Mouse (Mus musculus): ENCODE data around the gene Rps21. TPM values are rescaled to one million over a fixed set of nuclear protein-coding genes. Genes with fewer than 3 reads are reported as not detected.

Gene Rps21
- polyA plus RNA-seq, 1 experiment from 2014 or later: 315 TPM

GRCm38 (mm10) chr2:180267955-180268354 lies 10.8 kb downstream of the Rps21 start:
- Histone ChIP-seq H3K9ac (no peak overlapping the region), H3K4me3 (no peak overlapping the region), H3K27ac (no peak overlapping the region), H3K27me3 (replicated peaks) (no peaks in the 10 kb centered on the region), H3K9me3 (no peaks in the 10 kb centered on the region), H3K4me2 (no peak overlapping the region), H3K4me1 (peaks cover 27% of the 10 kb centered on the region), H3K36me3 (replicated peaks) (peaks cover 1% of the 10 kb centered on the region; the same call in 1 of the 2 replicates)
- WGBS: 60% methylated on average over 2 of the region's 2 CpGs
- no peak for ATAC-seq (replicated peaks)

- Histone ChIP-seq H3K4me1 (peaks cover 31% of the 10 kb centered on the region), H3K36me3 (replicated peaks) (no peaks in the 10 kb centered on the region; the same call in 1 of the 2 replicates), H3K27ac (no peak overlapping the region), H3K9me3 (no peaks in the 10 kb centered on the region), H3K27me3 (replicated peaks) (no peaks in the 10 kb centered on the region), H3K4me3 (no peak overlapping the region), H3K4me2 (no peak overlapping the region), H3K9ac (no peak overlapping the region)
- ATAC-seq (replicated peaks): no peak
- WGBS: 94% methylated on average over 10 of the region's 10 CpGs
Observed at GRCm38 (mm10) chr2:180269329-180269728, 12.2 kb downstream of the Rps21 start.

- no peak overlapping the region for H3K4me3 ChIP-seq
- 0 out of 2 replicates have a peak, but pooled peaks cover 3% of the 10 kb centered on the region for H3K27me3 ChIP-seq (replicated peaks)
- ATAC-seq (replicated peaks): no peak
- no peak overlapping the region for H3K9ac ChIP-seq
- no peaks in the 10 kb centered on the region for H3K9me3 ChIP-seq
- no peak overlapping the region for H3K27ac ChIP-seq
- H3K4me2 ChIP-seq: no peak overlapping the region
- 77% methylated on average over 7 of the region's 7 CpGs for WGBS
- H3K4me1 ChIP-seq: peaks cover 31% of the 10 kb centered on the region
- no peaks in the 10 kb centered on the region; the same call in 1 of the 2 replicates for H3K36me3 ChIP-seq (replicated peaks)
Observed at GRCm38 (mm10) chr2:180270537-180271255, 13.5 kb downstream of the Rps21 start.

- H3K4me1 ChIP-seq: peaks cover 33% of the 10 kb centered on the region
- ATAC-seq (replicated peaks): no peak
- 0 out of 2 replicates have a peak, but pooled peaks cover 3% of the 10 kb centered on the region for H3K27me3 ChIP-seq (replicated peaks)
- peak overlapping the region; percentile 89 for H3K4me3 ChIP-seq
- 72% methylated on average over 5 of the region's 5 CpGs for WGBS
- peak overlapping the region; percentile 91 for H3K4me2 ChIP-seq
- peak overlapping the region; percentile 94; the same call in 1 of the 2 replicates for H3K9ac ChIP-seq
- no peaks in the 10 kb centered on the region for H3K9me3 ChIP-seq
- no peaks in the 10 kb centered on the region for H3K36me3 ChIP-seq (replicated peaks)
- no peak overlapping the region for H3K27ac ChIP-seq
Observed at GRCm38 (mm10) chr2:180271804-180272395, 14.7 kb downstream of the Rps21 start.

GRCm38 (mm10) chr2:180272884-180273321 lies 15.7 kb downstream of the Rps21 start:
- peak; percentile 32 for ATAC-seq (replicated peaks)
- H3K27ac ChIP-seq: peak overlapping the region; percentile 79
- peak overlapping the region; percentile 91 for H3K4me2 ChIP-seq
- H3K27me3 ChIP-seq (replicated peaks): 0 out of 2 replicates have a peak, but pooled peaks cover 3% of the 10 kb centered on the region
- WGBS: under 1% methylated on average over 34 of the region's 37 CpGs
- H3K4me1 ChIP-seq: peaks cover 33% of the 10 kb centered on the region
- peak overlapping the region; percentile 94 for H3K9ac ChIP-seq
- no peaks in the 10 kb centered on the region for H3K9me3 ChIP-seq
- no peaks in the 10 kb centered on the region for H3K36me3 ChIP-seq (replicated peaks)
- H3K4me3 ChIP-seq: peak overlapping the region; percentile 89

- Histone ChIP-seq H3K4me3 (peak within 1 kb of the TSS; percentile 89), H3K4me2 (peak within 1 kb of the TSS; percentile 91), H3K4me1 (peaks cover 33% of the 10 kb centered on the region), H3K9me3 (no peaks in the 10 kb centered on the region), H3K27ac (peak within 1 kb of the TSS; percentile 79), H3K9ac (peak within 1 kb of the TSS; percentile 94), H3K36me3 (replicated peaks) (no peaks in the 10 kb centered on the region), H3K27me3 (replicated peaks) (0 out of 2 replicates have a peak, but pooled peaks cover 3% of the 10 kb centered on the region)
- WGBS: 8% methylated on average over 62 of the region's 68 CpGs
- ATAC-seq (replicated peaks): peak; percentile 96
Observed at GRCm38 (mm10) chr2:180273394-180274244, 16.4 kb downstream of the Rps21 start, which contains the start of gene Cables2. TSS of gene Cables2 (minus strand) at chr2:180273496.

GRCm38 (mm10) chr2:180274523-180274922 lies 17.3 kb downstream of the Rps21 start:
- Histone ChIP-seq H3K9ac (no peak overlapping the region), H3K27me3 (replicated peaks) (0 out of 2 replicates have a peak, but pooled peaks cover 3% of the 10 kb centered on the region), H3K9me3 (no peaks in the 10 kb centered on the region), H3K4me3 (no peak overlapping the region), H3K27ac (no peak overlapping the region), H3K4me2 (no peak overlapping the region), H3K36me3 (replicated peaks) (no peaks in the 10 kb centered on the region), H3K4me1 (peaks cover 33% of the 10 kb centered on the region)
- 82% methylated on average over 2 of the region's 2 CpGs for WGBS
- no peak for ATAC-seq (replicated peaks)

- Histone ChIP-seq H3K27me3 (replicated peaks) (0 out of 2 replicates have a peak, but pooled peaks cover 3% of the 10 kb centered on the region), H3K4me3 (no peak overlapping the region), H3K4me1 (peaks cover 27% of the 10 kb centered on the region), H3K27ac (no peak overlapping the region), H3K9me3 (no peaks in the 10 kb centered on the region), H3K36me3 (replicated peaks) (no peaks in the 10 kb centered on the region), H3K9ac (no peak overlapping the region; the same call in 1 of the 2 replicates), H3K4me2 (peak overlapping the region; percentile 30)
- ATAC-seq (replicated peaks): no peak
- under 1% methylated on average over 8 of the region's 8 CpGs for WGBS
Observed at GRCm38 (mm10) chr2:180275836-180276235, 18.7 kb downstream of the Rps21 start.

GRCm38 (mm10) chr2:180276385-180276784 lies 19.2 kb downstream of the Rps21 start:
- ATAC-seq (replicated peaks): no peak
- Histone ChIP-seq H3K4me1 (peaks cover 22% of the 10 kb centered on the region), H3K27ac (no peak overlapping the region), H3K27me3 (replicated peaks) (0 out of 2 replicates have a peak, but pooled peaks cover 3% of the 10 kb centered on the region), H3K4me3 (no peak overlapping the region), H3K9ac (no peak overlapping the region), H3K9me3 (no peaks in the 10 kb centered on the region), H3K36me3 (replicated peaks) (no peaks in the 10 kb centered on the region), H3K4me2 (no peak overlapping the region)
- WGBS: 50% methylated on average over 4 of the region's 4 CpGs

- 81% methylated on average over 8 of the region's 8 CpGs for WGBS
- Histone ChIP-seq H3K9me3 (no peaks in the 10 kb centered on the region), H3K36me3 (replicated peaks) (no peaks in the 10 kb centered on the region), H3K9ac (no peak overlapping the region), H3K4me3 (no peak overlapping the region), H3K4me2 (no peak overlapping the region), H3K27ac (no peak overlapping the region), H3K4me1 (peaks cover 17% of the 10 kb centered on the region), H3K27me3 (replicated peaks) (0 out of 2 replicates have a peak, but pooled peaks cover 3% of the 10 kb centered on the region)
- ATAC-seq (replicated peaks): no peak
Observed at GRCm38 (mm10) chr2:180276851-180277259, 19.7 kb downstream of the Rps21 start.

GRCm38 (mm10) chr2:180277773-180278320 lies 20.7 kb downstream of the Rps21 start:
- ATAC-seq (replicated peaks): no peak

More at GRCm38 (mm10) chr2:180277773-180278320, 20.7 kb downstream of the Rps21 start:
- H3K4me1 ChIP-seq: peaks cover 7% of the 10 kb centered on the region
- no peak overlapping the region for H3K27ac ChIP-seq
- 0 out of 2 replicates have a peak, but pooled peaks cover 3% of the 10 kb centered on the region for H3K27me3 ChIP-seq (replicated peaks)
- no peak overlapping the region for H3K9ac ChIP-seq
- H3K4me3 ChIP-seq: no peak overlapping the region
- no peak overlapping the region for H3K4me2 ChIP-seq
- no peaks in the 10 kb centered on the region for H3K36me3 ChIP-seq (replicated peaks)
- WGBS: 80% methylated on average over 8 of the region's 8 CpGs
- no peaks in the 10 kb centered on the region for H3K9me3 ChIP-seq

Data from midbrain, embryonic 15.5 days (tissue).